Mouse (Mus musculus) spleen, adult 18-20 months (tissue): ENCODE data around the gene Bsnd.

ENCODE experiments used
- DNase-seq, 2 experiments: peaks; one replicate each; pipeline ENCODE4 v3.0.0; 2022; ENCODE audit warnings: mixed read lengths in 2 of 2

The Bsnd gene

DNA sequence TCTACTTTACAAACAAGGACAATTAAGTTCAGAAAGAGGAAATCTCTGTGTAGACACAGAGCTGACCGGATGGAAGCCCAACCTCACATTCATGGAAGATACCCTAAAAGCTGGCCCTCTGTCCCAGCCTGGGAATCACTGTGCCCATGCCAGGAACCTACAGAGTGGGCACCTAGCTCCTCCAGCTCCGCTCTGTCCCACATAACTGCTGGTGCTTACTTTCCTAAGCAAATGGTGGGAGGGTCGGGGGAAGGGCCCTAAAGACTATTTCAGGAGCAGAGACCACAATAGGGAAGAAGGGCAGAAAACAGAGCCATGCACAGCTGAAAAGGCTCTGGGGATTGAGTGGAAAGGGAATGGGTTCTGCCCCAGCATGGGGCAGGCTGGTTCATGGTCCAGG, 11.5 kb downstream of the Bsnd start:
- no peak for DNase-seq

DNA sequence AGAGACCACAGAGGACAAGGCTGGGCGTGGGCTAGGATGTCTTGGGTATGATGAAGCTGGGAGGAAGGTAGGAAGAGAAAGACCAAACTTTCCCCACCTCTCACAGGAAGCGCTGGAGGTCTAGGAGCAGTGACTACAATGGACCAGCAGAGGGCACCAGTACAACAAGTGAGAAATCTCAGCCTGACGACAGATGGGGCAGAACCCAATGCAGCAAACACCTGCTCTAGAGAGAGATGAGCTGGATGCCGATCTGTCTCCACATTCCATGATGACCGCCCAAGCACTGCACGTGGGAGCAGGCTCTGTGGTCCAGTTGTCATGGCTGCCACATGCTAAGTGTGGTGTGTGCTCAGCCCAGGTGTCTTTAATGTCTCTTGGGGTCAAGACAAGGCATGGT, 17.8 kb downstream of the Bsnd start:
- DNase-seq: peak in 1 of 2 experiments; percentile 38

DNA sequence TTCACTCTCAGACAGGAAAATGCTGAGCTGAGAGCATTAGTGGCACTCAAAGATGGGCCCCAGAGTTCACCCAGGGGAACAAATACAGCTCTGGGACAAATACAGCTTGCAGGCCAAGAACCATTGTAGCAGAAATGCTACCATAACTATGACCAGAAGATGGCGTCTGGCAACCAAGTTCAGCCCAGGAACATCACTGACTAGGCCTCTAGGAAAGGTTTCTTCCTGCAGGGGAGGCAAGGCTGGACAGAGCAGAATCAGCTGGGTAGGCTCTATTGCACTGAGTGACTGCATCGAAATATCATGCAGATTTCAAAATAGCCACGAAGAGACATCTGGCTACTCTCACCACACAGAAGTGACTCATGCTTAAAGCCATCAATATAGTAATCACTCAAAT, 19.7 kb downstream of the Bsnd start:
- DNase-seq: peak in 1 of 2 experiments; percentile 24

DNA sequence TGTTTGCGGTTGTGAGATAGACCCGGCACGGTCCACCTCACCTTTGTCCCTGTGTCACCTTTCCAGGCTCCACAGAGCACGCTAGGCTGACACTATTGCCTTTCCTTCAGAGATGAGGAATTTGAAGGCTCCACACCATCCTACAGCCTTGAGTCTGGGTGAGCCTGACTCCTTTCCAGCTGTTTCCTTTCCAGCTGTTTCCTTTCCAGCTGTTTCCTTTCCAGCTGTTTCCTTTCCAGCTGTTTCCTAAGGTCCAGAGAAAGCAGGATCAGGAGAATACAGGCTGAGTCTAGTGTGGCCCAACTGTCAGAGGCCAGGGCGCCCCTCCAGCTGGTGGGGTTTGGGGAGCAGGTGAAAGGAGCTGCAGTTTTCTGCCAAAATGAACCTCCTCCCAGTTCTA, 21.2 kb downstream of the Bsnd start:
- DNase-seq: no peak

DNA sequence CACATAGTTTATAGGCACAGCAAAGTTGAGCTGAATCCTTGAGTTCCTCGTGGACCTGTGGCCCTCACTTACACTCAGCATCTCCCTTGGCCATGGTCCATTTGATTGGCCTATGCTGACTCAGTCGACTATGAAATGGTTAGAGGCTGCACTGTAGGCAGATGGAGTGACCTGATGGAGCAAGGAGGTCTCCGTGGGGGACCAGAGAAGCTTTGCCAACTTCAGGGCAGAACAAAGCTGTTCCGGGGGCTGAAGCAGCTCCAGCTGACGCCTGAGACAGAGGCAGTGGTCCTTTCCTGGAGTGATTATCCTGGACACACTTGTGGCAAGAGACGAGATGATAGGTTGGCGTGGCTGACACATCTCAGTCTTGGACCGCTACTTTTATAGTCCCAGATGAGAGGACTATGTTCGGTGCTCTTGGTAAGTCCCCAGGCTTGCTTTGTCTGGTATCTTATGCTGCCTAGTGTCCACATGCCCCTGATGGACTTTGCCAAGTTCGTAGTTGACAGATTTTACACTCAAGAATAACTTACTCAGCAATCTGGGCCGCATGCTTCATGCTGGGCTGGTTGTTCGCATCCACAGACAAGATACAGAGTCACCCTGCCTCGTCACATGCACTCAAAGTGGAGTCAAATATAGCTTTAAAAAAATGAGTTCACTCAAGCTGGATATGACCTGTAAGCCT, 24.5 kb downstream of the Bsnd start:
- no peak for DNase-seq

DNA sequence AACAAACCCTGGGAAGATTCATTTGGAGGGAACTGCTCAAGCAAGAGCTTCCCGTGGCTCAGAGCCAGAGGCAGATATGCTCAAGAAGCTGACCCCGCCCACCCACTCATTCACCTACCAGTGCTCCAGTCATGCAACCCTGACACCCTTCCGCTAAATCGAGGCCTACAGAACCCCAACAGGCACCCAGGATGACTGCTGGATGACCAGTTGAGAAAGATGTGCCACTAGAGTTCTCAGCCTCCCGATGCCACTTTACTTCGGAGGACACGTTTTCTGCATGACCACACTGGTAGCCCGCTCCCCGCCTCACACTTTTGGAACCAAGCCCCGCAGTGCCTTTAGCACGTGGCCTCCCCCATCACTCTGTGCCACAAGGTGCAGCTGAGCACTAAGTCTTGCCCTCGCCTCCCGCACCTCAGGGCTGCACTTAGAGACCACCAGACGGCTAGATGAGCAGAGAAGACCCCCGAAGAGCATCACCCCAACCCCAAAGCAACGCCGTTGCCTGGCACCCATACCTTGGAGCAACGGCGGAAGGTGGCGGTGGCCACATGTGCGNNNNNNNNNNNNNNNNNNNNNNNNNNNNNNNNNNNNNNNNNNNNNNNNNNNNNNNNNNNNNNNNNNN, 28.8 kb downstream of the Bsnd start:
- no peak for DNase-seq

DNA sequence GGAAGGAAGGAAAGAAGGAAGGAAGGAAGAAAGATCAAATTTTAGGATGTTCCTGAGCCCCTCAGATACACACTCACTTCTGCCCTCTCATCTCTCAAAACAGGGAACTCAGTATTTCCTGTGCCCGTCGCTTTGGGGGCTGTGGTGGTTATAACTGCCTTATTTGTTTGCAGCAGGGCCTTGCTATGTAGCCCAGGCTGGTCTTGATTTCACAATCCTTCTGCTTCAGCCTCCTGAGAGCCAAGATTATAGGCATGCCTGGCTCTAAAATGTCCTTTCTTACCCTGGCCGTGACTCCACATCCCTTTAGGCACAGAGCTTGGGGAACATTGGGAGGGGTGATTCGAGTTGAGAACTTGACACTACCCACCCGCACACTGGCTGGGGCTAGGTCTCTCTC, 29.6 kb downstream of the Bsnd start:
- no peak for DNase-seq

DNA sequence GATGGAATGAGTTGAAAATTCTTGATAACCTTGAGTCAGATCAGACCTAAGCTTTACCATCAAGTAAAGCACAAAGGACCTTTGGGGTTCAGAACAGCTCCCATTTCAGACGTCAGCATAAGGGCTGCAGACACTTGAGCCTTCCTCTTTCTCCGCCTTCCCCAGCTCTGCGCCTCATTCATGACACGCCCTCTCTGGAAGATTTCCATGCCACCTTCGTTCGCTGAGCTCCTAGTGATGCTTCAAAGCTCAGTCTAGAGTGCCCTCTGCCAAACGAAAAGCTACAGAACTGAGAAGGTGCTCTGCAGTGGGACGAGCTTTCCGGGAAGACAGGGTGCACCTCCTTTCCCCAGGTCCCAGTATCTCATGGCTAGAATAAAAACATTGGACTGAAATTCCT, 30.1 kb downstream of the Bsnd start:
- DNase-seq: no peak

DNA sequence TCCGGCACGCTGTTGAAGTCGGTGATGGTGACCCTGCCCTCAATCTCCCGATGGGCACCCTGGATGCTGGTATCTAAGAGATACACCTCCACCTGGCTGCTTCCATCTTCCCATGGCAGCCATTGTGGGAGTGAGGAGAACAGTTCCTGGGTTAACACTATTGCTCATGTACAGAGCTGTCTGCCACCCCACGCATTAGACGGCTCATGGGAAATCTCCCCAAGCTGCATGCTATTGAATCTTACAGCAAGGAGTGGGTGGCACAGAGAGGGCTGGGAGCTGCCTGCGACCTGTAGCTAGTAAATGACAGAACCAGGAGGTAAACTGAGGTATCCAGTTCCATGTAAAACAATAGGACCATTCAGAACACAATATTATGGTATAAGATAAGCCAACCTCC, 37.5 kb downstream of the Bsnd start:
- no peak for DNase-seq

DNA sequence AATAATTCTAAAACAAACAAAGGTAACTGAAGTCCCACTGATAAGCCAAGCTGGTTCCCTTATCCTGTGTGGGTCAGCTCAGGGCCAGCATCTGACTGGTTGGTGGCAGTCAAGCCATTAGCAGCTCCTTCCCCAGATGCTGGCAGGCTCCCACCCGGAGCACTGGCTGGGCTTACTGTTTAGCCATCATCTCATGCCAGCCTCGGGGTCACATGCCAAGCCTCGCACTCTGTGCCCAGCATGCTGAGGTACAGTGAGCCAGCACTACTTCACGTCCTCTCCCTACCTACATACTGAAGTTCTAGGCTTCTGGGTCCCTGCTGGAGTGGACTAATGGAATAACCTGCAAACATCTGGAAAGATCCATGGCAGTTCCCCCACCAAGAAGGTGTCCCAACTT, 38.6 kb downstream of the Bsnd start:
- DNase-seq: no peak

DNA sequence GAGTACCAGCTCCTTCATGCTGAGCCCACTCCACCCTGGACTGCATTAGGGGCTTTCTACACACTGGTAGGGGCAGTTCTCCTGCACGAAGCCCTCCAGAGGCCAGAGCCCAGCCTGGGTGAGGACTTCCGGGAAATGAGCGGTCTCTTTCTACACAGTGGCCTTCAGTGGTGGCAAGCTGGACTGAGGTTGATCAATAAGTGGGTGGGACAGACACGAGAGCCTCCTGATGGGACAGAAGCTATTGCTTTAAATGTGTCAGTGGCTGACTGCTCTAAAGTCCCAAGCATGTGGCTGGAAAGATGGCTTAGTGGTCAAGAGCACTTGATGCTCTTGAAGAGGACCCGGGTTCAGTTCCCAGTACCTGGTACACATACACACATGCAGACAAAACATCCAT, 39.0 kb downstream of the Bsnd start:
- DNase-seq: no peak

DNA sequence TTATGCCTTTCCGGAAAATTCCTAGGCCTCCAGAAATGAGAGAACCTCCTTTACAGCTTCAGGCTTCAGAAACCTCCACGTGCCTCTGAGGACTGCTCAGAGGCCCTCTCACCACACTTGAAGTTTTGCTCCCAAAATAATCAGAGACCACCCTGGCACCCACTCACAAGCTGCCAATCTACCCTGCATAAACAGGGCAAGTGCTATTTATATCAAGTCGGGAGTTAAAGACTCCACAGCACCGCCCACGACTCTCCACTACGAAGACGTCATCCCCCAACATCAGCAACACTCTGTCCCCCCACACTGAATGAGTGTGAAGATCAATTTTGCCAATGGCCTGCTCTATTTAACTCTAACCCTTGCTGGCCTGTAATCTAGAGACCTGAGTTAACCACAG, 39.7 kb downstream of the Bsnd start:
- no peak for DNase-seq

DNA sequence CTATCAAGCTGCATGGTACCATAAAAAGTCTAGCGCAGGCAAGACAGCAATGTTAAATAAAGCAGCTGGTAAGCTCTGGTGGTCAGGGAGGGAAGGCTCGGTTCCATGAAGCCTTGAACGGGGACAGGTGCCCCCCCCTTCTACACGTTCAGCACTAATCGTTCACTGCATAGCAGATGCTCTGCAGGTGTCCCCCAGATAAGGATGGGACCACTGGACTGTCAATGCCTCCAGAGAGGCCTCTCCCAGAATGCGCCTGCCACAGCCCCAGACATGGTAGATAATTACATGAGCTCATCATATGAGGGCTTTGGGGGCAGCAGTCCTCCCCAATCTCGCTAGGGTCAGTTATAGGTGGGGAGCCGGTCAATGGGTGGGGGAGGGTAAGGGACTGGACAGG, 42.8 kb downstream of the Bsnd start:
- DNase-seq: no peak

DNA sequence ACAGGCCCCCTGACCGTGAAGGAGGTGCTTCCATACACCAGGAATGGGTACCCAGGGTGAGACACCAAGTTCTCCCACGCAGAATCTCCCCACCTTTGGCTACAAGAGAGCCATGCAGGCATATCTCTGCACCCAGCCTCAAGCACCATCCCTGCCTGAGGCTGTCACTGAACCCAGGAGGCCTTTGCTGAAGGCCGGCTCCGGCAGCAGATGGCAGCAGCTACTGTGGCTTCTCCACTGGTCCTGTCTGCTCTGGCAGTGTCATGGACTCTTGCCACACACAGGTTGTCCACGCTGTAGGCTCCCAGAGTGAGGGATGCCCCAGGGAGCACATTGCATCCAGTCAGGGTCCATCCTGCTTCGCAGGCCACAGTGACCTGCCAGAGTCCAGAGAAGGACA, 48.9 kb downstream of the Bsnd start:
- DNase-seq: no peak

DNA sequence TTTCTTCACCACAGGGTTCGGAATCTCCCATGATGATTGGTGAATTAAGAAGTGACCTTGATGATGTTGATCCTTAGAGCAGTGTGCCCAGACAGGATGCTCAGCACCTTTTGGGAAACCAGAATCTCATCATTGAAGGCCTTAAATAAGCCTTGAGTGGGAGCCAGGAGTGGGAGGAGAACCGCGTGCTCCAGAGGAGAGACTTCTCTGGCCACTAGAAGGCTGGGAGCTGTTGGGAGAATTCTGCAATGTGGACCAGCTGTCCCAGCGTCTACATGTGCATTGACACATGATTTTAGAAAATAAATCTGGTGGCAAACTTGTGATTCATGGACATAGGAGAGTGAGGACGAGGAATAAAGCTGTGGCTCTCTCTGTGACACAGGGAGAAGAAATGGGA, 53.3 kb downstream of the Bsnd start:
- DNase-seq: no peak

DNA sequence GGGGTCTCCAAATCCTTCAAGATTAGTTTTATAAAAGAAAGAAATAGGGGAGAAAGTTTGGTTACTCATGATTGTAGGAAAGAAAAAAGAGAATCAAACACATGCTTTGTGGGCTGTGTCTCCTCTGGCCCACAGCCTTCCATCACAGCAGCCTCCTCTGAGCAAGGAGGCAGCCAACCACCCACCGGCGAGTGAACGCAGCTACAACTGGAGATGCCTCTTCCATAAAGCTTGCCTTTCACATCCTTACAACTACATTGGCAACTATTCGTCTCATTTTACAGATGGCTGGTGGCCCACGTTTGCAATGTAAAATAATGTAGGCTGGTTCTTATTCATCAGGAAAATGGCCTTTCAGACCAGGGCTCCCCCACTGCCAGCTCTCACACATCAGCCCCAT, 54.9 kb downstream of the Bsnd start:
- DNase-seq: no peak

DNA sequence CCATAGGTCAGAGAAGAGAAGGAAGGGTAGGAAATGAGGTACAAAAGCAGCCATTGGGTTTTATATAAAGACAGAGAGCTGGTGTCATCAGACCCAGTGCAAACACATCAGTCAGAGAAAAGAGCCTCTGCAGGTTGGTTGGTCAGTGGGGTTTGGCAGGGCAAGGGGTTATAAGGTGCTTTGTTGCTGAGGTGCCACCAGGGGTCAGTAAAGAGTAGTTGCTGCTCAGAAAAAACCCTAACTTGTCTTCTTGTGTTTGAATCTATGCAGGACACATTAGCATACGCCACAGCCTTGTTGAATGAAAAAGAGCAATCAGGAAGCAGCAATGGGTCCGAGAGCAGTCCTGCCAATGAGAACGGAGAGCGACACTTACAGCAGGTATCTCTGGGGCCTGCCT, 55.6 kb downstream of the Bsnd start:
- no peak for DNase-seq

DNA sequence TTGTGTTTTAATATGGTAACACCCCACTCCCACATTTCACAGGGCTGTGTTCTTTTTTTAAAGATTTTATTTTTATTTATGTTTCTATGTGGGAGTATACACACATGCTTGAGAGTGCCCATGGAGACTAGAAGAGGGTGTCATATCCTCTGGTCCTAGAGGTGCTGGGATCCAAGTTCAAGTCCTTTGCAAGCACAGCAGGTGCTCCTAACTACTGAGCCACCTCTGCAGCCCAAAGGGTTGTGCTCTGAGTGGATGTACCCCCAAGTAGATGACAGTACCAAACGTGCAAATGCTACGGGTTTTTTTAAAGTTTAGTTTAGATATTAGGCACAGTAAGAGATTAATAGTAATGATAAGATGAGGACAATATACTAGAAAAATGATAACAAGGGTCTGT, 56.7 kb downstream of the Bsnd start:
- DNase-seq: no peak
